Mouse (Mus musculus): Measurements from ENCODE around the gene Unc13a. TPM values are rescaled to one million over a fixed set of nuclear protein-coding genes. Genes with fewer than 3 reads are reported as not detected.

Unc13a gene
- polyA plus RNA-seq, 1 experiment from 2014 or later = 0.50 TPM

GRCm38 (mm10) chr8:71631897-71632296 is 39.7 kb downstream of the Unc13a start:
- Histone ChIP-seq H3K27me3 (ENCODE audit: insufficient read depth, low read length) (no peaks in the 10 kb centered on the region), H3K4me2 (ENCODE audit: low read length) (no peak overlapping the region), H3K36me3 (ENCODE audit: insufficient read depth, low read length) (no peaks in the 10 kb centered on the region), H3K9me3 (replicated peaks; ENCODE audit: low read length) (no peaks in the 10 kb centered on the region), H3K9ac (ENCODE audit: low read depth, low read length) (no peak overlapping the region), H3K4me1 (replicated peaks; ENCODE audit: insufficient read depth, low read length) (peaks cover 25% of the 10 kb centered on the region), H3K4me3 (replicated peaks; ENCODE audit: low read depth, low read length) (no peak overlapping the region), H3K27ac (no peak overlapping the region)
- DNase-seq (ENCODE audit: low spot score) = no peak
- TF ChIP-seq CTCF (IDR thresholded peaks at IDR 0.05; ENCODE audit: low read depth) = no peak
- WGBS = 52% methylated on average over 2 of the region's 2 CpGs
- no peak for ATAC-seq (replicated peaks; ENCODE audit: low FRiP score, low read depth)

GRCm38 (mm10) chr8:71630761-71631160 is 40.8 kb downstream of the Unc13a start:
- Histone ChIP-seq H3K27me3 (ENCODE audit: insufficient read depth, low read length) (no peaks in the 10 kb centered on the region), H3K4me1 (replicated peaks; ENCODE audit: insufficient read depth, low read length) (peaks cover 25% of the 10 kb centered on the region), H3K27ac (no peak overlapping the region), H3K9me3 (replicated peaks; ENCODE audit: low read length) (no peaks in the 10 kb centered on the region), H3K4me3 (replicated peaks; ENCODE audit: low read depth, low read length) (no peak overlapping the region), H3K4me2 (ENCODE audit: low read length) (no peak overlapping the region), H3K36me3 (ENCODE audit: insufficient read depth, low read length) (peaks cover 7% of the 10 kb centered on the region; the same call in 1 of the 2 replicates), H3K9ac (ENCODE audit: low read depth, low read length) (no peak overlapping the region)
- DNase-seq (ENCODE audit: low spot score) (no peak), ATAC-seq (replicated peaks; ENCODE audit: low FRiP score, low read depth) (no peak)
- no peak for TF ChIP-seq CTCF (IDR thresholded peaks at IDR 0.05; ENCODE audit: low read depth)
- 72% methylated on average over 6 of the region's 6 CpGs for WGBS

- DNase-seq (ENCODE audit: low spot score) = peak; percentile 56
- peaks cover 25% of the 10 kb centered on the region for H3K4me1 ChIP-seq (replicated peaks; ENCODE audit: insufficient read depth, low read length)
- no peaks in the 10 kb centered on the region for H3K27me3 ChIP-seq (ENCODE audit: insufficient read depth, low read length)
- peaks cover 8% of the 10 kb centered on the region; the same call in 1 of the 2 replicates for H3K36me3 ChIP-seq (ENCODE audit: insufficient read depth, low read length)
- H3K9ac ChIP-seq (ENCODE audit: low read depth, low read length) = no peak overlapping the region
- ATAC-seq (replicated peaks; ENCODE audit: low FRiP score, low read depth) = peak; percentile 22; the same call in 1 of the 2 replicates
- WGBS = 3% methylated on average over 25 of the region's 25 CpGs
- peak overlapping the region; percentile 90 for H3K4me2 ChIP-seq (ENCODE audit: low read length)
- no peaks in the 10 kb centered on the region for H3K9me3 ChIP-seq (replicated peaks; ENCODE audit: low read length)
- H3K27ac ChIP-seq = peak overlapping the region; percentile 57; the same call in 1 of the 2 replicates
- H3K4me3 ChIP-seq (replicated peaks; ENCODE audit: low read depth, low read length) = peak overlapping the region; percentile 47
- TF ChIP-seq CTCF (IDR thresholded peaks at IDR 0.05; ENCODE audit: low read depth) = no peak
Observed at GRCm38 (mm10) chr8:71629781-71630212, 41.8 kb downstream of the Unc13a start.

GRCm38 (mm10) chr8:71629096-71629697 is 42.4 kb downstream of the Unc13a start:
- H3K4me1 ChIP-seq (replicated peaks; ENCODE audit: insufficient read depth, low read length) = peaks cover 21% of the 10 kb centered on the region
- peak overlapping the region; percentile 47 for H3K4me3 ChIP-seq (replicated peaks; ENCODE audit: low read depth, low read length)
- peak overlapping the region; percentile 57 for H3K27ac ChIP-seq
- DNase-seq (ENCODE audit: low spot score) = peak; percentile 93
- H3K9ac ChIP-seq (ENCODE audit: low read depth, low read length) = peak overlapping the region; percentile 74
- peaks cover 14% of the 10 kb centered on the region; the same call in 1 of the 2 replicates for H3K36me3 ChIP-seq (ENCODE audit: insufficient read depth, low read length)
- TF ChIP-seq CTCF (IDR thresholded peaks at IDR 0.05; ENCODE audit: low read depth) = peak; percentile 55
- H3K27me3 ChIP-seq (ENCODE audit: insufficient read depth, low read length) = no peaks in the 10 kb centered on the region
- H3K4me2 ChIP-seq (ENCODE audit: low read length) = peak overlapping the region; percentile 90
- ATAC-seq (replicated peaks; ENCODE audit: low FRiP score, low read depth) = peak; percentile 89
- under 1% methylated on average over 48 of the region's 55 CpGs for WGBS
- H3K9me3 ChIP-seq (replicated peaks; ENCODE audit: low read length) = no peaks in the 10 kb centered on the region

- peaks cover 21% of the 10 kb centered on the region for H3K4me1 ChIP-seq (replicated peaks; ENCODE audit: insufficient read depth, low read length)
- H3K9ac ChIP-seq (ENCODE audit: low read depth, low read length) = peak overlapping the region; percentile 74
- DNase-seq (ENCODE audit: low spot score) = no peak
- peak overlapping the region; percentile 90 for H3K4me2 ChIP-seq (ENCODE audit: low read length)
- H3K4me3 ChIP-seq (replicated peaks; ENCODE audit: low read depth, low read length) = peak overlapping the region; percentile 47
- H3K27ac ChIP-seq = peak overlapping the region; percentile 57
- ATAC-seq (replicated peaks; ENCODE audit: low FRiP score, low read depth) = no peak
- H3K9me3 ChIP-seq (replicated peaks; ENCODE audit: low read length) = no peaks in the 10 kb centered on the region
- TF ChIP-seq CTCF (IDR thresholded peaks at IDR 0.05; ENCODE audit: low read depth) = no peak
- H3K36me3 ChIP-seq (ENCODE audit: insufficient read depth, low read length) = peaks cover 19% of the 10 kb centered on the region
- WGBS = 6% methylated on average over 16 of the region's 16 CpGs
- H3K27me3 ChIP-seq (ENCODE audit: insufficient read depth, low read length) = no peaks in the 10 kb centered on the region
Observed at GRCm38 (mm10) chr8:71628396-71629095, 43.0 kb downstream of the Unc13a start.

- H3K27ac ChIP-seq = peak overlapping the region; percentile 57; the same call in 1 of the 2 replicates
Observed at GRCm38 (mm10) chr8:71627265-71628099, 44.1 kb downstream of the Unc13a start.

More at GRCm38 (mm10) chr8:71627265-71628099, 44.1 kb downstream of the Unc13a start:
- H3K4me3 ChIP-seq (replicated peaks; ENCODE audit: low read depth, low read length) = no peak overlapping the region
- peaks cover 29% of the 10 kb centered on the region for H3K36me3 ChIP-seq (ENCODE audit: insufficient read depth, low read length)
- no peak overlapping the region for H3K9ac ChIP-seq (ENCODE audit: low read depth, low read length)
- H3K4me2 ChIP-seq (ENCODE audit: low read length) = no peak overlapping the region
- DNase-seq (ENCODE audit: low spot score) = no peak
- H3K4me1 ChIP-seq (replicated peaks; ENCODE audit: insufficient read depth, low read length) = peaks cover 21% of the 10 kb centered on the region
- 43% methylated on average over 9 of the region's 9 CpGs for WGBS
- TF ChIP-seq CTCF (IDR thresholded peaks at IDR 0.05; ENCODE audit: low read depth) = no peak
- H3K27me3 ChIP-seq (ENCODE audit: insufficient read depth, low read length) = no peaks in the 10 kb centered on the region
- no peak for ATAC-seq (replicated peaks; ENCODE audit: low FRiP score, low read depth)
- H3K9me3 ChIP-seq (replicated peaks; ENCODE audit: low read length) = 0 out of 2 replicates have a peak, but pooled peaks cover 7% of the 10 kb centered on the region

All from kidney, postnatal 0 days (tissue).